Mouse (Mus musculus) telencephalon, adult 2 months (tissue): ENCODE data around the gene Ring1.

Experiments
- DNase-seq: peaks from one replicate; pipeline ENCODE4 v3.0.0-alpha.2; 2011; ENCODE audit warnings: low read depth, low spot score

Gene Ring1

GRCm38 (mm10) chr17:34024317-34024821 lies at the start of gene Ring1:
Gene Ring1, minus strand, starts transcription at chr17:34024680.
- peak; percentile 53 for DNase-seq

DNA sequence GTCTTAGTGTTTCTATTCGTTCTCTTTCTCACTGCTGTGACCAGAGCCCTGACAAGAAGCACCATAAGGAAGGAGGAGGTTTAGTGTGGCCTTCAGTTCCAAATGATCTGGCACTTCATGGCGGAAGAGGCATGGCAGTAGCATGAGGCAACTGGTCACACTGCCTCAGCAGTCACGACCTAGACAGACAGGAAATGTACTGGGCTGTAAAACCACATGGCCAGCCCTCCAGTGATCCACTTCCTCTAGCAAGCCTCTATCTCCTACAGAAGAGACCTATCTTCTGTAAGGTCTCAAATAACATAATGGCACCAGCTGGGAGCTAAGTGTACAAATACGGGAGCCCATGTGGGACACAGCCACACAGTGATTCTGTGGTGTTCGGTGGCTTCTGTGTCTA lies 47.6 kb upstream of the Ring1 start:
- no peak for DNase-seq

DNA sequence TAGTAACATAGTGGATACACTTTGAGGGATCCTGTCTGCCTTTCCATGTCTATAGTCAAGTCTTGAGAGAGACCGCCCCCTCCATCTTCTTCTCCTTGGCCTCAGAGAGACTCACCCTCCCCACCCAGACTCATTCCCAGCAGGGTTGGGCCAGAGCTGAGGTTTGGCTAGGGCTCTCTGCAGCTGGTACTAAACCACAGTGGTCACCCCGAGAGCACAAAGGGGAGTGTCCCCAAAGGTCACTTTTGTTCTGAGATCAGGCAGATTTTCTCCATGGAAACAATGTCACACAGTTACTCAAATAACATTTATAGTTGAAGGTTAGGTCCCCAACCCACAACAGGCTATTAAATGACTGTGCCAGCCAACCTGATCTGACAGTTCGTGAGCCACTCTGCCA lies 44.4 kb upstream of the Ring1 start:
- no peak for DNase-seq

- DNase-seq = no peak
Observed at GRCm38 (mm10) chr17:34057224-34057623, 32.7 kb upstream of the Ring1 start.

DNA sequence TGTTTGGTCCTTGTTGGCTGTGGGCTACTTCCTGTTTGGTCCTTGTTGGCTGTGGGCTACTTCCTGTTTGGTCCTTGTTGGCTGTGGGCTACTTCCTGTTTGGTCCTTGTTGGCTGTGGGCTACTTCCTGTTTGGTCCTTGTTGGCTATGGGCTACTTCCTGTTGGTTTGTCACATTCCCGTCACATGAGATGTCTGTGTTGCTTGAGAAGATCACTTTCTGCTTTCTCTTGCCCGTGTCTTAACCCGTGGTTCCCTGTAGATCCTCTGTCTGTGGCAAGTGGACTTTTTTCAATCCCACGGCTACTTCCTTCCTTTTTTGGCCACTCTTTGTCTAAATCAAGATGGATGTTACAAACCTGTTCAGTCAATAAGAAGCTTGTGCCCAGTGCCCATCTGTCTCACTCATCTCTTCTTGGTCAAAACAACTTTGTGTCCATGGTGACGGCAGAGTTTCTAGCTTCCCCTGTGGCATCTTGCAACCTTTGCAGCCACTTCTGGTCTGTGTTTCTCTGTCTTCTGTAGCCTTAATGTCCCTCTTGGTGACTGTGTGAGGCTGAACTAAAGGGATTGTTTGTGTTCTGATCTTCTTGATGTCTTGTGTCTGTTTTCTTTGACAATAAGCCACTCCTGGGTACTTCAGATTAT lies 23.0 kb upstream of the Ring1 start:
- no peak for DNase-seq

DNA sequence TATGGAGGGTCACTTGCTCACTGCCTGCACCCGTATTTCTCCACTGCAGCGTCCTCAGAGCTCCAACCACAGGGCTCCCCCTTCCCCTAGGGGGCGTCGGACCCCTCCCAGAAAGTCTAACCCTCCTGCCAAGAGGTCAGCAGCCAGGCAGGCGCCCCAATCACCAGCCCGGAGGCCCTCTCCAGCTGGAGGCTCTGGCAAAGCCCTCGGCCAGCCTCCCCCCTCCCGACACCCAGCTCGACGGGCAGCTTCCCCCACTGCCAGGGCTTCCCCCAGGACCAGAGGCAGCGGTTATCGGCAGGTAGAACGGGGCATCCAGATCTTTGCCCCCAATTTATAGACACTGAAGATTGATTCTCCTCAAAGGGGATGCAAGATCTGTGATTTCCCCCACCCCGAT lies 21.5 kb upstream of the Ring1 start:
- DNase-seq = no peak

DNA sequence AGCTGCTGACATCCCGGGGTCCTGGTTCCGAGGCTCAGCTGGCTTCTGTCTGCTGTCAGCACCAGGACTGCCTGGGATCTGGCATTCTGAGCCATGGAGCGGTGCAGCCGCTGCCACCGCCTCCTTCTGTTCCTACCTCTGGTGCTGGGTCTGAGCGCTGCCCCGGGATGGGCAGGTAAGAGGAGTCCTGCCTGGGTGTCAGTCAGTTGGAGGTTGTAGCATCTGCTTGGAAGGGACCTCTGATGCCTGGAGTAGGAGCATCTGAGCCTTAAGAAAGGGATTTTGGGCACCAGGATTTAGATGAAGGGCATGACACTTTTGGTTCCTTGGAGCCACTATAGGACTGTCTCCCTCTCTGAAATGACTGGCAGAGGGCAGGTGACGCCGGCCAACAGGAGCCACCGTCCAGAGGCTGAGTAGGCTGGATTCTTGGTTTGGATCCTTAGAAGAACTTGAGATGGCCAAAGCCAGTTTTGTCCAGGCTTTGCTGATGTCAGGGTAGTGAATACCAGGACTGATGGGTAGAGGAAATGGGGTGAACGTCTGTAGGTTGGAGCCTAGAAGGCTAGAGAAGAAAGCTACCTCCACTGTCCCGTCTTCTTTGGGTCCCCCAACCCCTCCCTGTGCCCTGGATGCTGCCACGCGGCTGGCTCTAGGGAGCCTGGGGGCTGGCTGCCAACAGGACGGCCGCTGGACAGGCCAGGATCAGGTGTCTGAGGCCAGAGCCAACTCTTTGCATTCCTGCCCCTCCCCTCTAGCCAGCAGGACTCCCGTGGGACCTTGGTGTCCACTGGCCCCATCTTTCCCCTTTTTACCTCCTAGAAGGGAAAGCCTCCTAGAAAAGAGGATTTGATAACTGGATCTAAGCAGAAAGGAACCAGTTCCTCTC lies 15.3 kb upstream of the Ring1 start:
- DNase-seq = no peak

DNA sequence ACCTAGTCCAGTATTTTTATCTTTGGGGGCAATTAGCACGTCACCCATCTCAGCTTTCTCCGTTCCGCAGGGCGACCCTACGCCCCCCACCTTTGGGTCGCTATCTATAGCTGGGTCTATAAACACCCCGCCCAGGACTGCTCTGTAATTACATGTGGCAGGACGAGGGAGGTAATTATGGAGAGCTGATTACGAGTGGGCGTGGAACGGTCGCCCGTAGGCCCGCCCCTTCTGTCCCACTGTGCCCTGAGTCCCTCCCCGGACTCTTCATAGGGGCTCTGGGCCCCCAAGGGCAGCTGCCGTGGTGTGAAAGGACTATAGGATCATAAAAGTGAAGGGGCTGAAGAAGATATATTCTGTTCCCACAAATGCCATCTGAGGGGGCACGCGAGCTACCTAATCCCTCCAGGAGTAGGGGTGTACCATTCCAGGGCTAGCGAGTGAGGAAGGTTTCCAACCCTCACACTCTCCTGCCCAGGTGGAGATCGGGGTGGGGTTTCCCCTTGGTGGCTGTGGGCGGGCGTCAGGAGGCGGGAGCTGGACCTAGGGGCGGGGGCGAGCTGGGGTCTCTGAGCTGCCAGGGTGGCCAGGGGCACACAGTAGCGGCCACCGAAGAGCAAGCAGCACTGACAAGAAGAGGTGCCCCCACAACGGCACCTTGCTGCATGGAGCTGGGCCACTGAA lies 14.5 kb upstream of the Ring1 start, which contains the start of gene Col11a2:
Gene Col11a2 (plus strand): TSS at position 560 of the 684 bp plus-strand sequence.
- no peak for DNase-seq

DNA sequence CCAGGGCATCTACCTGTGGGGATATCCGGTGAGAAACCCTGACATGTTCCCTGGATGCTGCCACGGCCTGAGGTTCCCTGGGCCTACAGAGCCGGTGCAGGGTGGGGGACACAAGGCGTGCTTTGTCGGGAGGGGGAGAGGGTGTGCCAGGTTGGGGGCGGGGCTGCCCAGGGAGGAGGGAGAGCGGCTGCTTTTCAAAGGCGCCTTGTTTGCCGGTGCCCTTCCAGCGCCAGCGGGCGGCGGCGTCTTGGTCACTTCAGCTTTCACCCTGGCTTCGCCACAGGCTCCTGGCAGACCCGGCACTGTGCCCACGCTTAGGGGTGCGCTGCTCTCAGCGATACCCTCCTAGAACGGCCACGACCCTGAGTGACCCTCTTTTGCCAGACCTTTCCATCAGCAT lies 14.0 kb upstream of the Ring1 start:
- DNase-seq = no peak

DNA sequence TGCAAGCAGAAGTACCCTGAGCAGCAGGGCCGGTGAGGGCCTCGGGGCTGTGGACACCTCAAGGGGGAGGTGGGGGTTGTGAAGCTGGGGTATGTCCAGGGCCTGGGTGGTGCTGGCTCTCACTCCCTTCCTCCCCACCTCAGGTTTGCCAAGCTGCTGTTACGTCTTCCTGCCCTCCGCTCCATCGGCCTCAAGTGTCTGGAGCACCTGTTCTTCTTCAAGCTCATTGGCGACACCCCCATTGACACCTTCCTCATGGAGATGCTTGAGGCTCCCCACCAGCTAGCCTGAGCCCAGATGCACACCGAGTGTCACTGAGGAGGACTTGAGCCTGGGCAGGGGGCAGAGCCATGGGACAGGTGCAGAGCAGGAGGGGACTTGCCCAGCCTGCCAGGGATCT lies 12.8 kb upstream of the Ring1 start:
- no peak for DNase-seq

GRCm38 (mm10) chr17:34036647-34037046 lies 12.2 kb upstream of the Ring1 start:
- DNase-seq = no peak

GRCm38 (mm10) chr17:34035517-34035916 lies 11.0 kb upstream of the Ring1 start:
- DNase-seq = no peak

GRCm38 (mm10) chr17:34034064-34034463 lies 9.6 kb upstream of the Ring1 start:
- DNase-seq = no peak

DNA sequence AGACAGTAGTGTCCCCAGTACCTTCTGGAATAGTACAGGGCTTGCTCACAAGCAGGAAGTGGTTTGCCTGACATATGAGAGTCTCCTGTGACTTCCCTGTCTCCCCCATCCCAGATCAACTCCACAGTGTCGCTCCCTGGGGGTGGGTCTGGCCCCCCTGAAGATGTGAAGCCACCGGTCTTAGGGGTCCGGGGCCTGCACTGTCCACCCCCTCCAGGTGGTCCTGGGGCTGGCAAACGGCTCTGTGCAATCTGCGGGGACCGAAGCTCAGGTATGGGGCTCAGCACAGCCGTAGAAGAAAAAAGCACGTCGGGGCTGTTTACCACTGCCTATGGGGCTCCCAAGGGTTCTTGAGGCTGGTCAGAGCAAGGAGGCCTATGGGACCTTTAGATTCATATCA lies 9.0 kb upstream of the Ring1 start:
- no peak for DNase-seq

- no peak for DNase-seq
Observed at GRCm38 (mm10) chr17:34032806-34033205, 8.3 kb upstream of the Ring1 start.

- no peak for DNase-seq
Observed at GRCm38 (mm10) chr17:34032174-34032632, 7.7 kb upstream of the Ring1 start.

GRCm38 (mm10) chr17:34031465-34032173 lies 7.1 kb upstream of the Ring1 start, which contains the start of the genes Slc39a7 and Rxrb:
Gene Slc39a7, minus strand, starts transcription at chr17:34031682.
Gene Rxrb, plus strand, starts transcription at chr17:34031812.
- peak; percentile 95 for DNase-seq

DNA sequence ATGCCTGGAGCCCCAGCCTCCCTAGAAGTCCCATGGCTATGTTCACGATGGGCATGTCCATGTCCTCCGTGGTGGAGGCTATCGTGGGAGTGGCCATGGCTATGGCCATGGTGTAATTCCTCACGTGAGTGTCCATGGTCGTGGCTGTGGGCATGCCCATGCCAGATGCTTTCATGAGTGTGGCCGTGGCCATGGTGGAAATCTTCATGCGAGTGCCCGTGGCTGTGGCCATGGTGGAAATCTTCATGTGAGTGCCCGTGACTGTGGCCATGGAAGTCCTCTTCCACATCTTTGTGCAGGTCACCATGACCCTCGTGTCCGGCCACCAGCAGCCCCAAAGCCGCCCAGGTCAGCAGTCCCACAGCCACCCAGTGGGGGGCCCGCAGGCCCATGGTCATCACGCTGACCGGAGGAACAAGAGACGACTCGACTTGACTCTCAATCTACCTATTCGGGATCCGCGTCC lies 6.4 kb upstream of the Ring1 start:
- no peak for DNase-seq

DNA sequence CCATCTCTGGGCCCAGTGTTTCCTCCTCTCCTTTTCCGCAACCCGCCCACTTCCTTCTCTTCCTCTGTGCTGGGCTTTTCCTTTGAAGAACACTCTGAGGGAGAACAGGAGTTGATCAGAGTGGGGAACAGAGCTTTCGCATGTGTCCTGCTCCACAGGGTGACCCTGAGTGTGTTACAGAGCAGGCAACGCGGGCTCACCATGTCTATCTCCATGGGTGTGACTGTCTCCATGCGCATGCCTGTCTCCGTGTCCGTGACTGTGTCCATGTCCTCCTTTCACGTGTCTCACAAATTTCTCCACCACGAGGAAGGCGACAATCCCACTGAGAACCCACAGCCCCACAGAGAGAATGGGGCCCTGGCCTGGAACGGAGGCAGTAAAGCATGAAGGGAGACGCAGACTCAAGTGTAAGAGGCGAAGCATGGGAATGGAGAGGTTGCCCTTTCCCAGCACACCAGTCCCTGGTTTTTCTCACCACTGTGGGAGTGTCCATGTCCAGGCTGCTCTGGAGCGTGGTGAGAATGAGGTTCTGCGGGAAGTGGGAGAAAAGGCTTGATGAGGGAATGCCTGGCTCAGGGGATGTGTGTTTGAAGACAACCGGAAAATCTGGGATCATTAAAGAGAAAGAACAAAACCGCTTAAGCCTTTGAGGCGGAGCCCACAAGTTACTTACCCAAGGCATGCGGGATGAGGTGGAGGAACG lies 5.6 kb upstream of the Ring1 start:
- no peak for DNase-seq

GRCm38 (mm10) chr17:34029150-34029889 lies 4.8 kb upstream of the Ring1 start:
- DNase-seq = no peak
